Mouse (Mus musculus): Measurements from ENCODE around the gene Pm20d2.

Gene Pm20d2

DNA sequence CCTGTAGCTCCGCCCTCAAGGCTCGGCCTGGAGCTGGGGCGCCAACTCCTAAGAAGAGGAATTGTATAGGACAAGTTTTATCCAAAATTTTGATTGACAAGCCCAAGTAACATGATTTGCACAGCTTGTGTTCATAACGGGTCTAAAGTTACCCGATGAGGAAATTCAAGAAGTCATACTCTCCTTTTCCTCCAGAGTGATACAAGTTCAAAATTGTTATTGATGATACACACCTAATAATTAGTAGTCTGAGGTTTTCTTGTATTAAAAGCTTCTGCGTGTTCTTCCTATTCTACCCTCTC is at the start of gene Pm20d2:
Gene Pm20d2 (minus strand): TSS at position 3 of the 302 bp plus-strand sequence.
- no peak for DNase-seq (ENCODE audit: low spot score)

GRCm38 (mm10) chr4:33230881-33231280 is 41.3 kb upstream of the Pm20d2 start:
- DNase-seq (ENCODE audit: low spot score): no peak

- DNase-seq (ENCODE audit: low spot score): no peak
Observed at GRCm38 (mm10) chr4:33229639-33230038, 40.1 kb upstream of the Pm20d2 start.

DNA sequence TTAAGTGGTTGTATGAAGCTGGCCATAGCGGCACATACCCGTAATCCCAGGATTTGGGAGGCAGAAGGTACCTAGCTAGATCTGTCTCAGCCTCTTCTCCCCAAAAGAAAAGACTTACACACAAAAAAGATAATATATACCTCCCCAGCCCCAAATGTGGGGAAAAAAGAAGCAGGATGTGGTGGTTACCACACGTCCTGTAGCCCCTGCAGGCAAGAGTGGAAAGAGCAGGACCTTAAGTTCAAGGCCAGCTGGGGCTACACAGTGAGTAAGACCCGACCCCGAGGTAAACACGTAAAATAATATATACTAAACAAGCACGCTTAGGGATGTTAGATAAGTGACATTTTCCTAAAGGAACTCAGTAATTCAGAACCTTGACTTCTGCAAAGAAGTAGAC is 37.6 kb upstream of the Pm20d2 start:
- DNase-seq (ENCODE audit: low spot score): no peak

GRCm38 (mm10) chr4:33224003-33224675 is 34.6 kb upstream of the Pm20d2 start:
- DNase-seq (ENCODE audit: low spot score): no peak

GRCm38 (mm10) chr4:33221847-33222246 is 32.3 kb upstream of the Pm20d2 start:
- DNase-seq (ENCODE audit: low spot score): no peak

- no peak for DNase-seq (ENCODE audit: low spot score)
Observed at GRCm38 (mm10) chr4:33208881-33209841, 19.6 kb upstream of the Pm20d2 start, which contains the start of gene Srsf12. Gene Srsf12 (plus strand): TSS chr4:33208991.

- no peak for DNase-seq (ENCODE audit: low spot score)
Observed at GRCm38 (mm10) chr4:33207551-33207950, 18.0 kb upstream of the Pm20d2 start.

- no peak for DNase-seq (ENCODE audit: low spot score)
Observed at GRCm38 (mm10) chr4:33204682-33205081, 15.1 kb upstream of the Pm20d2 start.

GRCm38 (mm10) chr4:33198117-33198516 is 8.6 kb upstream of the Pm20d2 start:
- DNase-seq (ENCODE audit: low spot score): no peak

DNA sequence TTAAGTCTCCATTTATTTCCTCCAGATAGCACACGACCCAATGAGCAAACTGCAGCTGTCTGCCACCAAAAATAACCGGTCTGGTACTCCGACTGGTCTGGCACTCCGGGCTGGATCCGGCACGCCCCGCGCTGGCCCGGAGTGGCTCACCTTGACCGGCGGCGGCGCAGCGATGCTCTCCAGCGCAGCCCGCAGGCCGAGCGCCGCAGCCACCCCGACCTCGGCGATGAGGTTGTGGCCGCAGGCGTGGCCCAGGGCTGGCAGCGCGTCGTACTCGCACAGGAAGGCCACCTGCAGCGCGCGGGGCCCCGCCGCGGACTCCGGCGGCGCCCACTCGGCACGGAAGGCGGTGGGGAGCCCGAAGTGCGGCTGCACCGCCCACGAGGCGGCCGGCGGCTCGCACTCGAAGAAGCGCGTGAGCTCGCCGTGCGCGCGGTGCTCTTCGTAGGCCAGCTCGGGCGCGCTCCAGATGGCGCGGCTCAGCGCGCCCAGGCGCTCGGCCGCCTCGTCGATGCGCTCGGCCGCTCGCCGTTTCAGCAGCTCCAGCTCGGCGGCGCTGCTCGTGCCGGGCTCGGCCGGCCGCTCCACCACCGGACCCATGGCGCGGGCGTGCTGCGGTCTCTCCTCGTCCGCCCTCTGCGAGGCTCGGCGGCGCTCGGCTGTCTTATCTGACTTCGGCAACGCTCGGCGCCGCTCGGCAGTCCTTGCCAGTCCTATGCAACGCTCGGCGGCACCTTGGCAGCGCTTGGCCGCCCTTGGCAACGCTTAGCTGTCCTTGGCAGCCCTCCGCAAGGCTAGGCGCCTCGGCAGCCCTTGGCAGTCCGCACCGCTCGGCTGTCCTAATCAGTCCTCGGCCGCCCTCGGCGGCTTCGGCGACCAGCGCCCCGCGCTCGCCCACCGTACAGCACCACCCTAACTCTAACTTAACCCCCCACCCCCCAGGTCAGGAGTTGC is 479 bp downstream of the Pm20d2 start:
- DNase-seq (ENCODE audit: low spot score): peak; percentile 30

DNA sequence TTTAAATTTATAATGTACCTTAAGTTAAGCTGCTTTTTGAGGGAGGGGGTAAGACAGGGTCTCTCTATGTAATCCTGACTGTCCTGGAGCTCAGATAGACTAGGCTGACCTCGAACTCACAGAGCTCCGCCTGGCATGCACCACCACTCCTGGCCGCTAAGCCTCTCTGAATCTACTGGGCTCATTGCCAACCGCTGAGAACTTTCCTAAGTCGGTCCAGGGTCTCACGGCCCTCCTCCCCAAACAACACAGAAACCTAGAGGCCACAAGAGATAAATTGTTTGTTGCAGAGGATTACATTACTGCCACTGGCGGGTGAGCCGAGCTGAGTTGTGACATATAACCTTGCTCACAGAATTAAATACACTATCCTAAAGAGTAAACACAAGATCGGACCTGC is 1.4 kb downstream of the Pm20d2 start:
- no peak for DNase-seq (ENCODE audit: low spot score)

DNA sequence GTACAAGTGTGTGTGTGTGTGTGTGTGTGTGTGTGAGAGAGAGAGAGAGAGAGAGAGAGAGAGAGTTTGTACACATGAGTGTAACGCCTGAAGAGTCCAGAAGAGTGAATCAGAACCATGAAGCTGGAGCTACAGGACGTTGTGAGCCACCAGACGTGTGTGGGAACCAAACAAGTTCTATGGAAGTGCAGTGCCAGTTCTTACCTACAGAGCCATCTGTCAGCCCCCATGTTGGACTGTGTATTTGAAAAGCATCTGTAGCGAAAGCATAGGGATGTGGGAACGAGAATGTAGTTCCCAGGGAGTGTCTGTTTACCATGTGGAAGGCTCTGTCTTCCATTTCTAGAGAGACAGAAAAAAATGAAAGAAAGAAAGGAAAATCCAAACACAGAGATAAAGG is 6.1 kb downstream of the Pm20d2 start:
- DNase-seq (ENCODE audit: low spot score): no peak

DNA sequence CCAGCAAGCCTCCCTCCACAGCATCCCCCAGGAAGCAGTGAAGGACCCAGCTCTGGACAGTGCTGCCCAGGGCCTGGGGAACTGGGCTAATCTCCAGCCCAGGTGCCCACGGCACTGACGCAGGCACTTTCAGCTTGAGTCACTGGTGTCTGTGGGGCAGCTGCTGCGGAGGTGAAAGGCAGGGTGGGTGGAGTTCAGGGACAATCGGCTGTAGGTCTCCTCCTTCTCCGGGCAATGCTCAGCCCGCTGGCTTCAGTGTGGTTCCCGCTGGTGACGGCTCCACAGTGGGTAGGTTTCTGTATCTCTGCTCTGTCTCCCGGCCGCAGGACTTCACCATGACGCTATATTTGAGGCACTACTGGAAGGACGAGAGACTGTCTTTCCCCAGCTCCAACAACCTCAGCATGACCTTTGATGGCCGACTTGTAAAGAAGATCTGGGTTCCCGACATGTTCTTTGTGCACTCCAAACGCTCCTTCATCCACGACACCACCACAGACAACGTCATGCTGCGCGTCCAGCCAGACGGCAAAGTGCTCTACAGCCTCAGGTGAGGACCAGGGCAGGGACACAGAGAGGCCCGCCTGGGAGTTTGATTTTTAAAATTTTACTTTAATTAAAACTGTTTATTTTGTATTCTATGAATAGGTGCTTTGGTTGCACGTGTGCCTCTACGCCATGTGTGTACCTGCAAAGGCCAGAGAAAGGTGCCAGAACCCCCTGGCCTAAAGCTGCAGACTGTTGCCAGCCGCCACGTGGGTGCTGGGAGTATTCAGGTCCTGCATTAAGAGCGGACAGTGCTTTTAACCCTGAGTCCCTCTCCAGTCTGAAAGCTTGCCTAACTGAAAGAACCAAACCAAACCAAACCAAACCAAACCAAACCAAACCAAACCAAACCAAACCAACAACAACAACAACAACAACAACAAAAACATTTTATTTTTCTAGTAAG is 37.2 kb downstream of the Pm20d2 start:
- DNase-seq (ENCODE audit: low spot score): no peak

- no peak for DNase-seq (ENCODE audit: low spot score)
Observed at GRCm38 (mm10) chr4:33149150-33149549, 40.4 kb downstream of the Pm20d2 start.

- no peak for DNase-seq (ENCODE audit: low spot score)
Observed at GRCm38 (mm10) chr4:33147825-33148224, 41.7 kb downstream of the Pm20d2 start.

GRCm38 (mm10) chr4:33146679-33147291 is 42.8 kb downstream of the Pm20d2 start:
- DNase-seq (ENCODE audit: low spot score): no peak

DNA sequence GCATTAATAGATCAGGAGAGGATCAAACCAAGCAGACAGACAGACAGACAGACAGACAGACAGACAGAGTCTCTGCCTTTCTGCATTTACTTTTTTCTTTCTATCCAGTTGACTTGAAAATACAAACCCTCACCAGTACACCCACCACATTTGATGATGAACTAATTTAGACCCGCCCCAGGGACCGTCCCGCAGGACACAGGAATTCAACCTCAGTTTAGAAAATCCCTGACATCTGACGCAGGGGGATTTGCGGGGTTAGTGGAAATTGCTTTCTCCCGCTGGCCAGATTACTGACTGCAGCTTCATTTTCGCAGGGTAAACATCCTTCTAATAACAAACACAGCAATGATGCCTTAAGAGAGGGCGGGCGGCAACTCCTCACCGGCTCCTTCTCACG is 57.3 kb downstream of the Pm20d2 start, which contains the start of gene Gabrr1:
Gene Gabrr1 (plus strand): TSS at position 301 of the 400 bp plus-strand sequence.
- DNase-seq (ENCODE audit: low spot score): no peak

DNA sequence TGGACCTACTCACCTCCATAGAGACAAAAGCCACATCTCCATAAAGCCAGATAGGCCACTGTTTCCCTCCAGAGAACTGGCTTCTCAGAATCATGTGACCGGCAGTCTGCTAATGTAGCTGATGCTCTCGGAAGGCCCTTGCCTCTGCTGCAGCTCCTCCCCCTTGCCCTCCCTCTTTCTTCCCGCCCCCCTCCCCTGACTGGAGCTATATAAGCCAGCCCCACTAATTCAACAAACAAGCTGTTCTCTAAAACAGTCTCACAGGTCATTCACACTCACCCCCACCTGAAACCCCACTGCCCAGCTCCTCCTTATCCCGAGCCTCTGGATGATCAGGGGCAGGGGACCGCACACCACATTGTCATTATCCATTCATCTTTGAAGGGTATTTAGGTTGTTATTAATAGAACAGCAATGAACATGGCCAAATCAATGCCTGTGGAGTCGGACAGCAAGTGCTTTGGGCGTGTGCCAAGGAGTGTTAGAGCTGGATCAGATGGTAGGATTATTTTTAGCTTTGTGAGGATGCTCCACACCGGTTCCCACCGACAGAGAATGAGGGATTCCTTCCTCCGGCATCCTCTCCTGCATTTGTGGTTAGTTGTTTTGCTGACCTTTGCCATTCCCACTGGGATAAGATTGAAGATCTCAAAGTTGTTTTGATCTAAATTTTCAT is 64.0 kb downstream of the Pm20d2 start:
- no peak for DNase-seq (ENCODE audit: low spot score)

DNA sequence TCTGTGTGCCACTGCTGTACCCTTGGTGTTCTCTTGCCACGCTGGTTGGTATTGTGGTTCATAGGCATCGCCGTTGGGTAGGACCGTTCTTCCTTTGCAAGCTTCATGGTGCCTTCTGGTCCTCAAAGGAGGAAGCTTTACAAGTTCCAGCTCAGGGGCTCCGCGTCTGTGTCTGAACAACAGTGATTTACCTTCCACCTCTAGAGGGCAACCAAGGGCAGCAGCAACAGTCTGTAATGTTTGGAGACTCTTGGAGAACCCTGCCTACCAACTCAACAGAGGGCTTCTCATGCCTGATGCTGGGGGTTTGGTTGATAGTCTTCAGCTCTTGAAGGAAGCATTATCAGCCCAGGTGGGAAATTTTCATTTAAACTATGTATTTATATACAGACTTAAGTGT is 65.0 kb downstream of the Pm20d2 start:
- DNase-seq (ENCODE audit: low spot score): no peak
